Mouse (Mus musculus) adrenal gland, postnatal 4 days (tissue): ENCODE data around the gene P4hb. TPM values are rescaled to one million over a fixed set of nuclear protein-coding genes. Genes with fewer than 3 reads are reported as not detected.
A peak's percentile ranks its signal among the peaks of the same experiment; 100 is the strongest.
"Not testable (repeated sequence)": the region's sequence is repeated elsewhere in the genome, so short reads cannot be mapped to it uniquely, and the experiment has no call there.

ENCODE experiments used
- DNase-seq, 2 experiments: peaks; one replicate each; pipeline ENCODE4 v3.0.0; 2021 to 2022; ENCODE audit warnings: low spot score in 2 of 2, mixed read lengths in 2 of 2
- total RNA-seq, 2 experiments: library from RNA; stranded (reverse); gene quantifications; 2 replicates each; pipeline ENCODE4 v1.2.3; 2021

The P4hb gene
- total RNA-seq, 2 experiments from 2014 or later: 531 to 539 TPM

- DNase-seq: no peak
These were observed 26.0 kb upstream of the P4hb start for GRCm38 (mm10) chr11:120598990-120599549.

GRCm38 (mm10) chr11:120598283-120598989 lies 25.4 kb upstream of the P4hb start, which contains the start of the genes Alyref and Anapc11:
TSS of gene Alyref (minus strand) at chr11:120598365.
TSS of gene Anapc11 (plus strand) at chr11:120598421.
- peak; percentile 87 to 95 for DNase-seq

- no peak for DNase-seq
These were observed 24.5 kb upstream of the P4hb start for GRCm38 (mm10) chr11:120597240-120598235.

- DNase-seq: no peak
These were observed 15.5 kb upstream of the P4hb start for GRCm38 (mm10) chr11:120588531-120588930.

- no peak for DNase-seq
These were observed 10.9 kb upstream of the P4hb start for GRCm38 (mm10) chr11:120583937-120584336.

GRCm38 (mm10) chr11:120582982-120583293 lies 9.9 kb upstream of the P4hb start:
- not testable (repeated sequence) for DNase-seq

- DNase-seq: no peak
These were observed 9.4 kb upstream of the P4hb start for GRCm38 (mm10) chr11:120582268-120582981.

GRCm38 (mm10) chr11:120581490-120582267 lies 8.6 kb upstream of the P4hb start, which contains the start of gene Arhgdia:
TSS of gene Arhgdia (minus strand) at chr11:120581624.
- DNase-seq: peak; percentile 80 to 83

- no peak for DNase-seq
These were observed 7.8 kb upstream of the P4hb start for GRCm38 (mm10) chr11:120580871-120581331.

GRCm38 (mm10) chr11:120580190-120580589 lies 7.1 kb upstream of the P4hb start:
- no peak for DNase-seq

- peak in 1 of 2 experiments; percentile 54 for DNase-seq
These were observed 6.5 kb upstream of the P4hb start for GRCm38 (mm10) chr11:120579316-120580107.

- DNase-seq: no peak
These were observed 5.7 kb upstream of the P4hb start for GRCm38 (mm10) chr11:120578694-120579243.

GRCm38 (mm10) chr11:120578024-120578693 lies 5.1 kb upstream of the P4hb start:
- DNase-seq: no peak

- no peak for DNase-seq
These were observed 4.4 kb upstream of the P4hb start for GRCm38 (mm10) chr11:120577211-120578023.

- no peak for DNase-seq
These were observed 3.4 kb upstream of the P4hb start for GRCm38 (mm10) chr11:120576365-120576981.

GRCm38 (mm10) chr11:120575940-120576339 lies 2.9 kb upstream of the P4hb start:
- no peak for DNase-seq

- no peak for DNase-seq
These were observed 2.0 kb upstream of the P4hb start for GRCm38 (mm10) chr11:120575046-120575445.
